Mouse (Mus musculus): ENCODE measurements around the gene Dars.

Gene Dars

GRCm38 (mm10) chr1:128440386-128441128 lies 23.4 kb upstream of the Dars start:
- DNase-seq (ENCODE audit: low read depth, low spot score): no peak
- Histone ChIP-seq H3K27me3 (ENCODE audit: control insufficient read depth, insufficient read depth, low read length, poor library complexity, severe bottlenecking) (no peaks in the 10 kb centered on the region), H3K36me3 (ENCODE audit: control insufficient read depth, insufficient read depth, low read length, poor library complexity, severe bottlenecking) (no peaks in the 10 kb centered on the region)

GRCm38 (mm10) chr1:128439618-128440017 lies 22.4 kb upstream of the Dars start:
- DNase-seq (ENCODE audit: low read depth, low spot score): no peak
- Histone ChIP-seq H3K36me3 (ENCODE audit: control insufficient read depth, insufficient read depth, low read length, poor library complexity, severe bottlenecking) (no peaks in the 10 kb centered on the region), H3K27me3 (ENCODE audit: control insufficient read depth, insufficient read depth, low read length, poor library complexity, severe bottlenecking) (no peaks in the 10 kb centered on the region)

- Histone ChIP-seq H3K27me3 (ENCODE audit: control insufficient read depth, insufficient read depth, low read length, poor library complexity, severe bottlenecking) (no peaks in the 10 kb centered on the region), H3K36me3 (ENCODE audit: control insufficient read depth, insufficient read depth, low read length, poor library complexity, severe bottlenecking) (no peaks in the 10 kb centered on the region)
- peak; percentile 15 for DNase-seq (ENCODE audit: low read depth, low spot score)
Observed at GRCm38 (mm10) chr1:128438526-128438925, 21.4 kb upstream of the Dars start.

- DNase-seq (ENCODE audit: low read depth, low spot score): no peak
- H3K36me3 ChIP-seq (ENCODE audit: control insufficient read depth, insufficient read depth, low read length, poor library complexity, severe bottlenecking): no peaks in the 10 kb centered on the region
- no peaks in the 10 kb centered on the region for H3K27me3 ChIP-seq (ENCODE audit: control insufficient read depth, insufficient read depth, low read length, poor library complexity, severe bottlenecking)
Observed at GRCm38 (mm10) chr1:128437276-128437675, 20.1 kb upstream of the Dars start.

- no peaks in the 10 kb centered on the region for H3K27me3 ChIP-seq (ENCODE audit: control insufficient read depth, insufficient read depth, low read length, poor library complexity, severe bottlenecking)
- DNase-seq (ENCODE audit: low read depth, low spot score): peak; percentile 33
- H3K36me3 ChIP-seq (ENCODE audit: control insufficient read depth, insufficient read depth, low read length, poor library complexity, severe bottlenecking): no peaks in the 10 kb centered on the region
Observed at GRCm38 (mm10) chr1:128436015-128436414, 18.8 kb upstream of the Dars start.

- no peaks in the 10 kb centered on the region for H3K36me3 ChIP-seq (ENCODE audit: control insufficient read depth, insufficient read depth, low read length, poor library complexity, severe bottlenecking)
- no peak for DNase-seq (ENCODE audit: low read depth, low spot score)
- H3K27me3 ChIP-seq (ENCODE audit: control insufficient read depth, insufficient read depth, low read length, poor library complexity, severe bottlenecking): no peaks in the 10 kb centered on the region
Observed at GRCm38 (mm10) chr1:128435551-128435950, 18.4 kb upstream of the Dars start.

GRCm38 (mm10) chr1:128424928-128425327 lies 7.8 kb upstream of the Dars start:
- H3K36me3 ChIP-seq (ENCODE audit: control insufficient read depth, insufficient read depth, low read length, poor library complexity, severe bottlenecking): no peaks in the 10 kb centered on the region
- no peak for DNase-seq (ENCODE audit: low read depth, low spot score)
- H3K27me3 ChIP-seq (ENCODE audit: control insufficient read depth, insufficient read depth, low read length, poor library complexity, severe bottlenecking): no peaks in the 10 kb centered on the region

GRCm38 (mm10) chr1:128417533-128417888 lies 343 bp upstream of the Dars start:
- no peak for DNase-seq (ENCODE audit: low read depth, low spot score)
- H3K36me3 ChIP-seq (ENCODE audit: control insufficient read depth, insufficient read depth, low read length, poor library complexity, severe bottlenecking): no peaks in the 10 kb centered on the region
- H3K27me3 ChIP-seq (ENCODE audit: control insufficient read depth, insufficient read depth, low read length, poor library complexity, severe bottlenecking): no peaks in the 10 kb centered on the region

- no peaks in the 10 kb centered on the region for H3K27me3 ChIP-seq (ENCODE audit: control insufficient read depth, insufficient read depth, low read length, poor library complexity, severe bottlenecking)
- peaks cover 4% of the 10 kb centered on the region; the same call in 1 of the 2 replicates for H3K36me3 ChIP-seq (ENCODE audit: control insufficient read depth, insufficient read depth, low read length, poor library complexity, severe bottlenecking)
- no peak for DNase-seq (ENCODE audit: low read depth, low spot score)
Observed at GRCm38 (mm10) chr1:128411141-128411540, 6.0 kb downstream of the Dars start.

- Histone ChIP-seq H3K36me3 (ENCODE audit: control insufficient read depth, insufficient read depth, low read length, poor library complexity, severe bottlenecking) (peaks cover 4% of the 10 kb centered on the region; the same call in 1 of the 2 replicates), H3K27me3 (ENCODE audit: control insufficient read depth, insufficient read depth, low read length, poor library complexity, severe bottlenecking) (no peaks in the 10 kb centered on the region)
- no peak for DNase-seq (ENCODE audit: low read depth, low spot score)
Observed at GRCm38 (mm10) chr1:128406846-128407245, 10.3 kb downstream of the Dars start.

- no peak for DNase-seq (ENCODE audit: low read depth, low spot score)
- no peaks in the 10 kb centered on the region for H3K27me3 ChIP-seq (ENCODE audit: control insufficient read depth, insufficient read depth, low read length, poor library complexity, severe bottlenecking)
- peaks cover 4% of the 10 kb centered on the region for H3K36me3 ChIP-seq (ENCODE audit: control insufficient read depth, insufficient read depth, low read length, poor library complexity, severe bottlenecking)
Observed at GRCm38 (mm10) chr1:128405675-128406074, 11.5 kb downstream of the Dars start.

- no peak for DNase-seq (ENCODE audit: low read depth, low spot score)
- H3K36me3 ChIP-seq (ENCODE audit: control insufficient read depth, insufficient read depth, low read length, poor library complexity, severe bottlenecking): peaks cover 2% of the 10 kb centered on the region; the same call in 1 of the 2 replicates
Observed at GRCm38 (mm10) chr1:128405041-128405481, 12.1 kb downstream of the Dars start.

GRCm38 (mm10) chr1:128400926-128401325 lies 16.2 kb downstream of the Dars start:
- no peaks in the 10 kb centered on the region; the same call in 1 of the 2 replicates for H3K36me3 ChIP-seq (ENCODE audit: control insufficient read depth, insufficient read depth, low read length, poor library complexity, severe bottlenecking)
- no peak for DNase-seq (ENCODE audit: low read depth, low spot score)

More at GRCm38 (mm10) chr1:128405041-128405481, 12.1 kb downstream of the Dars start:
- H3K27me3 ChIP-seq (ENCODE audit: control insufficient read depth, insufficient read depth, low read length, poor library complexity, severe bottlenecking): no peaks in the 10 kb centered on the region

GRCm38 (mm10) chr1:128399941-128400915 lies 16.9 kb downstream of the Dars start:
- no peak for DNase-seq (ENCODE audit: low read depth, low spot score)
- Histone ChIP-seq H3K36me3 (ENCODE audit: control insufficient read depth, insufficient read depth, low read length, poor library complexity, severe bottlenecking) (peaks cover 2% of the 10 kb centered on the region; the same call in 1 of the 2 replicates), H3K27me3 (ENCODE audit: control insufficient read depth, insufficient read depth, low read length, poor library complexity, severe bottlenecking) (no peaks in the 10 kb centered on the region)

More at GRCm38 (mm10) chr1:128400926-128401325, 16.2 kb downstream of the Dars start:
- H3K27me3 ChIP-seq (ENCODE audit: control insufficient read depth, insufficient read depth, low read length, poor library complexity, severe bottlenecking): no peaks in the 10 kb centered on the region

Measured in splenic B cell, adult 2 months (primary cell).